23 mouse cellular contexts compared by ENCODE assay signal in the genomic region with DNA sequence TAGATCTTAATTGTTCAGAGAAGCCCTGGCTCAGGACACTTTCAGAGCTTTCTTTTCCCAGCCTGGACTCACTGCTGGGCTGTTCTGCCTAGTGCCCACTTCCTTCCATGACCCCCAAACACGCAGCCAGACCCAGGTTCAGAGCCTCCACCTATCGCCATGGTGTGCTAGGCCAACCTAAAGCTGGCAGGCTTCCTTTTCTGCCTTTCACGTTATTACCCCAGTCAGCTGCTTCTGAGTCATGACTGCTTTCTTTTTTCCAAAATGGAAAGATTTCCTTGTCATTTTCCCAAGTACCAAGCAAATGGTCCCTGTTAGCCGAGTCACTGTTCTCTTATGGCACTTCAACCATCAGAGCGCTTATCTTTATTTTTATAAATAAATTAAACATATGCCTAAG. TPM values are rescaled to one million over a fixed set of nuclear protein-coding genes. Genes with fewer than 3 reads are reported as not detected.
A peak's percentile ranks its signal among the peaks of the same experiment; 100 is the strongest.
DNase-seq lines count a peak whose midpoint lies in the region; ATAC-seq and TF ChIP-seq lines count a peak whose summit lies in the region.
"Had no signal": no experiment of that assay in that cellular context is flagged by ENCODE, and none has a peak within 500 bp of the region (broad histone marks: within the 10 kb centered on the region; RNA-seq: fewer than 3 reads in every experiment).

No protein-coding gene starts in this region.

- H3K4me3 ChIP-seq in intestine, postnatal 0 days (ENCODE audit: low read depth, low read length) = no peak overlapping the region
- H3K4me3 ChIP-seq in intestine, embryonic 16.5 days (ENCODE audit: low read length) = no peak overlapping the region
- H3K4me3 ChIP-seq in CH12.LX (replicated peaks in 1 of 3; ENCODE audit: low read depth in 2 of 3, low read length in 2 of 3, poor library complexity in 1 of 3) = peak overlapping the region in 1 of 3 experiments; percentile 1
- H3K4me3 ChIP-seq: embryonic facial prominence, embryonic 13.5 days; embryonic facial prominence, embryonic 15.5 days; forebrain, embryonic 13.5 days; forebrain, embryonic 15.5 days had no signal

- TF ChIP-seq CTCF in intestine, postnatal 0 days (IDR thresholded peaks at IDR 0.05; ENCODE audit: low read depth) = no peak
- TF ChIP-seq CTCF in CH12.LX (conservative IDR thresholded peaks at IDR 0.05 in 1 of 2, IDR thresholded peaks at IDR 0.05 in 1 of 2; ENCODE audit: low read depth in 2 of 2, low read length in 2 of 2) = no peak

- H3K4me2 ChIP-seq in intestine, postnatal 0 days (replicated peaks; ENCODE audit: low read depth) = 0 out of 2 replicates have a peak overlapping the region, but pooled peaks have one; percentile 3
- no peak overlapping the region for H3K4me2 ChIP-seq in intestine, embryonic 16.5 days (ENCODE audit: low read depth, low read length)
- H3K4me2 ChIP-seq in CH12.LX (ENCODE audit: insufficient read depth, low read depth, poor library complexity, severe bottlenecking) = peak overlapping the region; percentile 39; the same call in 1 of the 2 replicates
- H3K4me2 ChIP-seq: embryonic facial prominence, embryonic 13.5 days; embryonic facial prominence, embryonic 15.5 days; forebrain, embryonic 13.5 days; forebrain, embryonic 15.5 days had no signal

- no peaks in the 10 kb centered on the region for H3K9me3 ChIP-seq in intestine, postnatal 0 days (ENCODE audit: control insufficient read depth)
- no peaks in the 10 kb centered on the region for H3K9me3 ChIP-seq in intestine, embryonic 16.5 days (ENCODE audit: control insufficient read depth, low read length)
- H3K9me3 ChIP-seq in CH12.LX (replicated peaks; ENCODE audit: low read length) = no peaks in the 10 kb centered on the region
- H3K9me3 ChIP-seq: embryonic facial prominence, embryonic 13.5 days; embryonic facial prominence, embryonic 15.5 days; forebrain, embryonic 13.5 days; forebrain, embryonic 15.5 days had no signal

- no peak for ATAC-seq in intestine, postnatal 0 days
- no peak for ATAC-seq in intestine, embryonic 16.5 days
- ATAC-seq: CD4-positive, CD25-positive, alpha-beta regulatory T cell, adult 4 months; forebrain, embryonic 13.5 days; forebrain, embryonic 15.5 days; forebrain, postnatal 0 days had no signal

- in situ Hi-C loops in CH12.LX (cut with MboI; ENCODE audit: low pct_ligation_motif_present, low pct_unique_long_range_greater_than_20kb, low sequenced_read_pairs) = loop anchor here (5.0 kb wide), 1 partner anchor 37 kb away; no protein-coding TSS in a partner anchor

- no peak for TF ChIP-seq POLR2A in CH12.LX (IDR thresholded peaks at IDR 0.05; ENCODE audit: low read depth, low read length)

- WGBS in intestine, postnatal 0 days = 52% methylated on average over 5 of the region's 5 CpGs
- 62% methylated on average over 5 of the region's 5 CpGs for WGBS in intestine, embryonic 16.5 days

- H3K27ac ChIP-seq in intestine, postnatal 0 days (ENCODE audit: low read depth, low read length) = no peak overlapping the region
- no peak overlapping the region for H3K27ac ChIP-seq in intestine, embryonic 16.5 days (ENCODE audit: low read length)
- H3K27ac ChIP-seq in CH12.LX (ENCODE audit: insufficient read depth, low read depth) = peak overlapping the region; percentile 36
- H3K27ac ChIP-seq: embryonic facial prominence, embryonic 13.5 days; embryonic facial prominence, embryonic 15.5 days; forebrain, embryonic 13.5 days; forebrain, embryonic 15.5 days had no signal

- no peak for DNase-seq in CH12.LX (ENCODE audit: extremely low read depth)
- DNase-seq in NIH3T3 (ENCODE audit: low read depth) = peak; percentile 80
- no peak for DNase-seq in urinary bladder, adult 18-20 months (ENCODE audit: low spot score in 2 of 2)
- DNase-seq in right cerebral cortex, postnatal 4 days = no peak
- no peak for DNase-seq in liver
- DNase-seq: adrenal gland, adult 2 months; adrenal gland, postnatal 10 days; adrenal gland, postnatal 25 days; B cell, adult 2 months; cerebellum, adult 11-12 months; cerebellum, adult 2 months; cerebellum, adult 9-10 months; cerebellum, postnatal 10 days; cerebellum, postnatal 25 days; embryo, embryonic 11 days; forebrain, postnatal 0 days had no signal

- dilution Hi-C loops in CH12.LX (cut with MboI; ENCODE audit: extremely low pct_ligation_motif_present, extremely low pct_unique_long_range_greater_than_20kb, low sequenced_read_pairs) = no loop called here

- no peaks in the 10 kb centered on the region for H3K36me3 ChIP-seq in intestine, postnatal 0 days (ENCODE audit: control insufficient read depth, insufficient read depth)
- no peaks in the 10 kb centered on the region for H3K36me3 ChIP-seq in intestine, embryonic 16.5 days (ENCODE audit: control insufficient read depth, insufficient read depth, low read length)
- H3K36me3 ChIP-seq in CH12.LX (replicated peaks in 1 of 2; ENCODE audit: control insufficient read depth in 1 of 2, insufficient read depth in 1 of 2, low read length in 1 of 2) = no peaks in the 10 kb centered on the region
- H3K36me3 ChIP-seq: embryonic facial prominence, embryonic 13.5 days; embryonic facial prominence, embryonic 15.5 days; forebrain, embryonic 15.5 days had no signal

- no peak for TF ChIP-seq EP300 in CH12.LX (IDR thresholded peaks at IDR 0.05; ENCODE audit: low read length)

- H3K79me2 ChIP-seq in CH12.LX (replicated peaks; ENCODE audit: control insufficient read depth, extremely low read depth, insufficient read depth, poor library complexity, severe bottlenecking) = peaks cover 8% of the 10 kb centered on the region

- 0 out of 2 replicates have a peak, but pooled peaks cover 3% of the 10 kb centered on the region for H3K4me1 ChIP-seq in intestine, postnatal 0 days (replicated peaks; ENCODE audit: control insufficient read depth, insufficient read depth, low read length)
- 0 out of 2 replicates have a peak, but pooled peaks cover 5% of the 10 kb centered on the region for H3K4me1 ChIP-seq in intestine, embryonic 16.5 days (ENCODE audit: control insufficient read depth, insufficient read depth, low read length)
- H3K4me1 ChIP-seq in CH12.LX (ENCODE audit: control insufficient read depth in 1 of 2, insufficient read depth in 2 of 2) = peaks cover 4 to 38% of the 10 kb centered on the region in 2 experiments

- no peak for TF ChIP-seq RAD21 in CH12.LX (IDR thresholded peaks at IDR 0.05; ENCODE audit: low read depth, low read length)

- no peaks in the 10 kb centered on the region for H3K27me3 ChIP-seq in intestine, postnatal 0 days (replicated peaks; ENCODE audit: control insufficient read depth, insufficient read depth, low read length)
- no peaks in the 10 kb centered on the region for H3K27me3 ChIP-seq in intestine, embryonic 16.5 days (replicated peaks; ENCODE audit: control insufficient read depth, insufficient read depth, low read length)
- no peaks in the 10 kb centered on the region for H3K27me3 ChIP-seq in CH12.LX (replicated peaks)
- H3K27me3 ChIP-seq: embryonic facial prominence, embryonic 13.5 days; embryonic facial prominence, embryonic 15.5 days; forebrain, embryonic 13.5 days; forebrain, embryonic 15.5 days had no signal

- no peak overlapping the region for H3K9ac ChIP-seq in intestine, postnatal 0 days (ENCODE audit: low read depth, low read length)
- no peak overlapping the region for H3K9ac ChIP-seq in intestine, embryonic 16.5 days (ENCODE audit: low read depth, low read length)
- H3K9ac ChIP-seq in CH12.LX (ENCODE audit: insufficient read depth, low read depth) = peak overlapping the region; percentile 8
- H3K9ac ChIP-seq: embryonic facial prominence, embryonic 13.5 days; embryonic facial prominence, embryonic 15.5 days; forebrain, embryonic 13.5 days; forebrain, embryonic 15.5 days; forebrain, postnatal 0 days had no signal

TF ChIP-seq in CH12.LX, 34 proteins besides CTCF, POLR2A, EP300 and RAD21:
- no peak for TF ChIP-seq NELFE (IDR thresholded peaks at IDR 0.05; ENCODE audit: low read depth, low read length)
- peak; percentile 33; the same call in 1 of the 2 replicates for TF ChIP-seq JUND (conservative IDR thresholded peaks at IDR 0.05; ENCODE audit: low read depth, low read length)
- TF ChIP-seq ETS1 (conservative IDR thresholded peaks at IDR 0.05; ENCODE audit: low read depth, low read length) = no peak; the same call in 1 of the 2 replicates
- TF ChIP-seq BHLHE40 (IDR thresholded peaks at IDR 0.05; ENCODE audit: low read depth, low read length) = peak; percentile 39; the same call in 1 of the 2 replicates
- no peak for TF ChIP-seq ZMIZ1 (IDR thresholded peaks at IDR 0.05; ENCODE audit: low read depth, low read length)
- TF ChIP-seq RCOR1 (conservative IDR thresholded peaks at IDR 0.05; ENCODE audit: low read depth, low read length) = no peak
- no peak for TF ChIP-seq ZC3H11A (IDR thresholded peaks at IDR 0.05; ENCODE audit: low read depth, low read length)
- no peak for TF ChIP-seq ELF1 (IDR thresholded peaks at IDR 0.05; ENCODE audit: low read depth, low read length)
- TF ChIP-seq SIN3A (IDR thresholded peaks at IDR 0.05; ENCODE audit: low read length) = no peak; the same call in 1 of the 2 replicates
- TF ChIP-seq MAFK (IDR thresholded peaks at IDR 0.05; ENCODE audit: insufficient replicate concordance, low read length) = no peak
- TF ChIP-seq POLR2AphosphoS2 (IDR thresholded peaks at IDR 0.05; ENCODE audit: low read depth, low read length) = no peak
- no peak for TF ChIP-seq SMC3 (IDR thresholded peaks at IDR 0.05; ENCODE audit: low read depth, low read length)

RNA-seq across cellular contexts. Expression of a gene that starts 4.0 kb away (rescaled TPM):
- 8.4 and 9.6 TPM in 2 replicates for polyA plus RNA-seq in intestine, postnatal 0 days (2015; fragmentation: Nextera tagmentation; extraction: Ambion mirVana)
- polyA plus RNA-seq in intestine, embryonic 16.5 days (2015; fragmentation: Nextera tagmentation; extraction: Ambion mirVana) = 6.6 and 9.8 TPM in 2 replicates
- 38.9 and 39.5 TPM in 2 replicates for total RNA-seq in CH12.LX (2012; rRNA removed)
- 23.1 and 24.9 TPM in 2 replicates for total RNA-seq in CH12.LX (2014; rRNA removed)
- polyA plus RNA-seq in CH12.LX (2012; ENCODE audit: insufficient read length, low read depth) = 21.2 and 26.2 TPM in 2 replicates

RNA-seq across cellular contexts. Expression of a gene that starts 48.2 kb away (rescaled TPM):
- 6.4 and 9.5 TPM in 2 replicates for polyA plus RNA-seq in intestine, postnatal 0 days (2015; fragmentation: Nextera tagmentation; extraction: Ambion mirVana)
- 4.1 and 4.7 TPM in 2 replicates for polyA plus RNA-seq in intestine, embryonic 16.5 days (2015; fragmentation: Nextera tagmentation; extraction: Ambion mirVana)
- total RNA-seq in CH12.LX (2012; rRNA removed) = 55.7 and 76.1 TPM in 2 replicates
- total RNA-seq in CH12.LX (2014; rRNA removed) = 61.8 and 65.1 TPM in 2 replicates
- polyA plus RNA-seq in CH12.LX (2012; ENCODE audit: insufficient read length, low read depth) = 57.8 and 68.9 TPM in 2 replicates
